Mouse (Mus musculus): ENCODE results near the gene Tnfsf12. TPM values are rescaled to one million over a fixed set of nuclear protein-coding genes. Genes with fewer than 3 reads are reported as not detected.

Tnfsf12 gene
- polyA plus RNA-seq, 1 experiment = 13.7 TPM

DNA sequence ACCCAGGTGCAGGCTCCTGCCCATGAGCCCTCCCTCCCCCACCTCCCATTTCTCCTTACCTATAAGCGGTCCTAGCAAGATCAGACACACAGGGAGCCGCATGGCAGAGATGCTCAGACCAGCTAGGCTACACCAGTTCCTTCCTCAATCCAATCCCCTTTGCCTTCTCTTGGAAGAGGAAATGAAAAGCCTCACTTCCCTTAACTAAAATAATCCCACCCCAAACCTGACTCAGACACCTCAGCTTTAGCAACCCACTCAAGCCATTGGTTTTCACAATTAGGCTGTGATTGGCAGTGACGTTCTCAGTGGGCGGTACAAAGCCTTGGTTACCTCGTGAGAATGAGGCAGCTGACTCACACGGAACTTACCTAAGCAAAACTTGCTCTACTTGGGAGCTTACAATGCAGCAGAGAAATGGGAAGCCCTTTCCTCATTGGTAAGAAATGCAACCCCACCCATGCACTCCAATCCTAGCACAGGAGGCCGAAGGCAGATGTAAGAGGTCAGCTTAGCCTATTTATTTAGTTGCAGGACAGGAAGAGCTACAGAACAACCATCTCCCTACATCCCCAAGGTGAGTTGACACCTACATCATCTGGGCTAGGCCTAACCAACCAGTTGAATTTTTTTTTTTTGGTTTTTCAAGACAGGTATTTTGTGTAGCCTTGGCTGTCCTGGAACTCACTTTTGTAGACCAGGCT, 29.5 kb downstream of the Tnfsf12 start, which contains the start of gene Cd68:
Cd68 (minus strand) TSS at position 193 of the 704 bp plus-strand sequence.
- WGBS = 37% methylated on average over 7 of the region's 7 CpGs
- Histone ChIP-seq H3K36me3 (ENCODE audit: control insufficient read depth, insufficient read depth, low read length) (peaks cover 38% of the 10 kb centered on the region), H3K27ac (ENCODE audit: insufficient read depth, low read depth, low read length) (peak within 1 kb of the TSS; percentile 1; the same call in 1 of the 2 replicates)

DNA sequence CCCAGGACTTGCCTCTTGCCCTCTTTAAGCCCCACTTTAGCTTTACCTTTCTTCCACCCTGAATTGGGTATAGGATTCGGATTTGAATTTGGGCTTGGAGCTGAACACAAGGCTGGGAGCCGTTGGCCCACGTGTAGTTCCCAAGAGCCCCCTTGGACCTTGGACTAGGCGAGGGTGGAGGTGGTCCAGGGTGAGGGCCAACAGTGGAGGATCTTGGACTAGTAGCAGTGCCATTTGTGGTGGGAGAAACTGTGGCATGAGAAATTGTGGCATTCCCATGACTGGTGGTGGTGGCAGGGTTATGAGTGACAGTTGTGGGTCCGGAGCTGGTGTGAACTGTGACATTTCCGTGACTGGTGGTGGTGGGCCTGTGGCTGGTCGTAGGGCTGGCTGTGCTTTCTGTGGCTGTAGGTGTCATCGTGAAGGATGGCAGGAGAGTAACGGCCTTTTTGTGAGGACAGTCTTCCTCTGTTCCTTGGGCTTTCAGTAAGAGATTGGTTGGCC, 30.1 kb downstream of the Tnfsf12 start:
- Histone ChIP-seq H3K4me1 (ENCODE audit: control insufficient read depth, insufficient read depth, insufficient read length, low read length) (peaks cover 7% of the 10 kb centered on the region), H3K36me3 (ENCODE audit: control insufficient read depth, insufficient read depth, low read length) (peaks cover 34% of the 10 kb centered on the region), H3K27me3 (ENCODE audit: control insufficient read depth, insufficient read depth, low read length) (no peaks in the 10 kb centered on the region), H3K4me3 (ENCODE audit: low read depth, low read length) (peak overlapping the region; percentile 25), H3K27ac (ENCODE audit: insufficient read depth, low read depth, low read length) (peak overlapping the region; percentile 1; the same call in 1 of the 2 replicates)
- WGBS = 65% methylated on average over 9 of the region's 9 CpGs
- TF ChIP-seq POLR2A (IDR thresholded peaks at IDR 0.05; ENCODE audit: low read depth, low read length) (no peak), CTCF (IDR thresholded peaks at IDR 0.05; ENCODE audit: extremely low read depth, insufficient read length, insufficient replicate concordance, low read depth, low read length) (no peak)

More for the DNA sequence above, 29.5 kb downstream of the Tnfsf12 start, which contains the start of gene Cd68:
- TF ChIP-seq CTCF (IDR thresholded peaks at IDR 0.05; ENCODE audit: extremely low read depth, insufficient read length, insufficient replicate concordance, low read depth, low read length) = no peak
- no peak for TF ChIP-seq POLR2A (IDR thresholded peaks at IDR 0.05; ENCODE audit: low read depth, low read length)
- H3K4me1 ChIP-seq (ENCODE audit: control insufficient read depth, insufficient read depth, insufficient read length, low read length) = peaks cover 7% of the 10 kb centered on the region
- peak within 1 kb of the TSS; percentile 25 for H3K4me3 ChIP-seq (ENCODE audit: low read depth, low read length)
- no peaks in the 10 kb centered on the region for H3K27me3 ChIP-seq (ENCODE audit: control insufficient read depth, insufficient read depth, low read length)

DNA sequence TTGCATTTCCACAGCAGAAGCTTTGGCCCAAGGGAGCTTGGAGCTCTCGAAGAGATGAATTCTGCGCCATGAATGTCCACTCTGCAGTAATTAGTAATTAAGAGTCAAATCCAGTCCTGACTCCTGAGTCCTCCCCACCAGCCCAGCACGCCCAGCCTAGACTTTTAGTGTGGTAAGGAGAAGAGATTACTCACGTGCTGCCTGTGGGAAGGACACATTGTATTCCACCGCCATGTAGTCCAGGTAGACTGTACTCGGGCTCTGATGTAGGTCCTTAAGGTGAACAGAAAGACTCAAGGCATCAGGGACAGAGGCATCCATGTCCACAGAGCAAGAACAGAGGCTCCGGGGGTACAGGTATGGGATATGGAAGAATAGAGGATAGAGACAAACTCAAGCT, 30.8 kb downstream of the Tnfsf12 start:
- H3K4me1 ChIP-seq (ENCODE audit: control insufficient read depth, insufficient read depth, insufficient read length, low read length) = peaks cover 7% of the 10 kb centered on the region
- H3K27ac ChIP-seq (ENCODE audit: insufficient read depth, low read depth, low read length) = no peak overlapping the region
- WGBS = 84% methylated on average over 7 of the region's 7 CpGs

DNA sequence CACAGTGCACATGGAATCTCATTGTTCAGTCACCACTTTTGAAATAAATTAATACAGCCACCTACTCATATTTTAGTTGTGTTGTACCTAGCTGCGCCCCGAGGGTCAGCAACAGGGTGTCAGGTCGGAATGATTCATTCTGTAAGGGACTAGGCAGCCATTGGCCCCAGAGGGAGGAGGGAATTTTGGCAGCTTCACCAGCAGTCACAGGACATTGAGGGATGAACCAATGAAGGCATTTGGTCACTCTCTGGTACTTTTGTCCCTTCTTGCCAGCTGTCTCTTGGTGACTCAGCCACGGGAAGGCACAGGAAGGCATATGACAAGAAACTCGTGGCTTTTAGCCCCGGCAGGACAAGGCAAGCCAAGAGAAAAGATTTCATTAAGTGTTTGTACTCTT, 31.9 kb downstream of the Tnfsf12 start:
- Histone ChIP-seq H3K36me3 (ENCODE audit: control insufficient read depth, insufficient read depth, low read length) (peaks cover 22% of the 10 kb centered on the region), H3K4me3 (ENCODE audit: low read depth, low read length) (no peak overlapping the region), H3K4me1 (ENCODE audit: control insufficient read depth, insufficient read depth, insufficient read length, low read length) (peaks cover 7% of the 10 kb centered on the region), H3K27ac (ENCODE audit: insufficient read depth, low read depth, low read length) (no peak overlapping the region), H3K27me3 (ENCODE audit: control insufficient read depth, insufficient read depth, low read length) (no peaks in the 10 kb centered on the region)
- WGBS = 78% methylated on average over 6 of the region's 6 CpGs
- no peak for TF ChIP-seq POLR2A (IDR thresholded peaks at IDR 0.05; ENCODE audit: low read depth, low read length)
- TF ChIP-seq CTCF (IDR thresholded peaks at IDR 0.05; ENCODE audit: extremely low read depth, insufficient read length, insufficient replicate concordance, low read depth, low read length) = no peak

More for the DNA sequence above, 30.8 kb downstream of the Tnfsf12 start:
- Histone ChIP-seq H3K36me3 (ENCODE audit: control insufficient read depth, insufficient read depth, low read length) (peaks cover 31% of the 10 kb centered on the region), H3K27me3 (ENCODE audit: control insufficient read depth, insufficient read depth, low read length) (no peaks in the 10 kb centered on the region), H3K4me3 (ENCODE audit: low read depth, low read length) (no peak overlapping the region)
- no peak for TF ChIP-seq POLR2A (IDR thresholded peaks at IDR 0.05; ENCODE audit: low read depth, low read length)
- TF ChIP-seq CTCF (IDR thresholded peaks at IDR 0.05; ENCODE audit: extremely low read depth, insufficient read length, insufficient replicate concordance, low read depth, low read length) = no peak

DNA sequence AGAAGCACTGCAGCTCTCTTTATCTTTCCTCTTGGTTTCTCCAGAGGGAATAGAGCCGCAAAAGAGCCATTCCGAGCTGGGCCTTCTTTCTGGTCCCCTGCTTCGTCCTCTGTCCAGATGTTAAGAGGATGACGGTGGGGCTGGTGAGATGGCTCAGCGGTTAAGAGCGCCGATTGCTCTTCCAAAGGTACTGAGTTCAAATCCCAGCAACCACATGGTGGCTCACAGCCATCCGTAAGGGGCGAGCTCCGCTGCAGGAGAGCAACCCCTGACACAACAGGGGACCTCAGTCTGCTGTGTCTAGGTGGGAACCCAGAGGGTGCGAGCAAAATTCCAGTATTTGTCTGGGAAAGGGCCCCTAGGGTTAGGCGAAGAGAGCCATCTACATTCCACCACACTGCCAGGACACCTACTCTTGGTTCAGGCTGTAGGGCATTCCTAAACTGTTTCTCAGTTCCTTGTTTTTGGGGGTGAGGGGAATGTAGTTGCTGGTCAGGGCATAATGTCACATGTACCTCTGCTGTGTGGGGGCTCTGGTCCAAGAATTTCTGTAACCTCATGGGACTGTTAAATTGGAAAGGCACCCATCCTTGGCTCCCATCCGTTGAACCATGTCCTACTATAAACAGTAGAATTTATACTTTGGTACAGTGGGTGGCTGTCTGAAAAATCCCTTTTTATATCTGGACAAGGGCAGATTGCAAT, 32.5 kb downstream of the Tnfsf12 start:
- H3K27ac ChIP-seq (ENCODE audit: insufficient read depth, low read depth, low read length) = peak overlapping the region; percentile 98
- H3K4me1 ChIP-seq (ENCODE audit: control insufficient read depth, insufficient read depth, insufficient read length, low read length) = peaks cover 7% of the 10 kb centered on the region
- peaks cover 21% of the 10 kb centered on the region for H3K36me3 ChIP-seq (ENCODE audit: control insufficient read depth, insufficient read depth, low read length)
- 59% methylated on average over 13 of the region's 13 CpGs for WGBS
- no peaks in the 10 kb centered on the region for H3K27me3 ChIP-seq (ENCODE audit: control insufficient read depth, insufficient read depth, low read length)
- no peak for TF ChIP-seq CTCF (IDR thresholded peaks at IDR 0.05; ENCODE audit: extremely low read depth, insufficient read length, insufficient replicate concordance, low read depth, low read length)
- no peak for TF ChIP-seq POLR2A (IDR thresholded peaks at IDR 0.05; ENCODE audit: low read depth, low read length)
- H3K4me3 ChIP-seq (ENCODE audit: low read depth, low read length) = peak overlapping the region; percentile 72

DNA sequence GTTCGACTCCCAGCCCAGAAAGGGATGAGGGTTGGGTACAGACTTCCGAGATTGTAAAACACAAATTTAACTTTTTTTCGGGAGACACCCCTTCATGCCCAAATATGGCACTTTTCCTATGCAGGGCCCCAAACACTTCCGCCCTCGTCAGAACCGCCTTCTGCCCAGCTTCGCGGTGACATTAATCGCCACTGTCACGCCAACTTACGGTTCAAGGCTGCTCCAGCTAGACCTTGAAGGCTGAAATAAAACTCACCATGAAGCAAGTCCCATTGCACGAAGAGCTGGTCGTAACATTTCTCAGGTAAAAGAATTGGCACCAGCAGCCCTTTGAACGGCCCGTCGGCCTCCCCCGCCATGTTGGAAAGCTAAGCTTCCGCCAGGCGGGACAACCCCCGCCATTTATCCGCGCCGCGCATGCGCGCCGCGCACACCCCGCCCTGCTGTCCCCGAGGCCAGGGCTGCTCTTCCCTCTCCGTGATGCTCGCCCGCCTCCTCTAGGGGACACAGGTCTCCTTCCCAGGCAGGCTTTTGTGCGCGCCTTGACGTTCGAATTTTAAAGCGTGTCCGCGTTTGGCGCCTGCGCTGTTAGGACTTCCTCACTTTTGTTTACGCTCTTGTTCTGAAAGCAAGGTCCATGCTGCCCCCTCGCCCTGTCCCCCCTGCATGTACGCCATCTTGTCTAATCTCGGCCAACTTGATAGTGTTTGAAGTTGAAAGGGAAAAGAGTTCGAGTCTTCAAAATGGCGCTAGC, 33.3 kb downstream of the Tnfsf12 start, which contains the start of gene Mpdu1:
Mpdu1 (minus strand) TSS at position 430 of the 754 bp plus-strand sequence.
- TF ChIP-seq POLR2A (IDR thresholded peaks at IDR 0.05; ENCODE audit: low read depth, low read length) = peak; percentile 95
- no peak for TF ChIP-seq CTCF (IDR thresholded peaks at IDR 0.05; ENCODE audit: extremely low read depth, insufficient read length, insufficient replicate concordance, low read depth, low read length)
- Histone ChIP-seq H3K27ac (ENCODE audit: insufficient read depth, low read depth, low read length) (peak within 1 kb of the TSS; percentile 98), H3K27me3 (ENCODE audit: control insufficient read depth, insufficient read depth, low read length) (no peaks in the 10 kb centered on the region), H3K36me3 (ENCODE audit: control insufficient read depth, insufficient read depth, low read length) (peaks cover 18% of the 10 kb centered on the region), H3K4me1 (ENCODE audit: control insufficient read depth, insufficient read depth, insufficient read length, low read length) (peaks cover 7% of the 10 kb centered on the region), H3K4me3 (ENCODE audit: low read depth, low read length) (peak within 1 kb of the TSS; percentile 72)
- WGBS = under 1% methylated on average over 48 of the region's 48 CpGs
